Mouse (Mus musculus): ENCODE data around the gene Slc6a2.

DNA sequence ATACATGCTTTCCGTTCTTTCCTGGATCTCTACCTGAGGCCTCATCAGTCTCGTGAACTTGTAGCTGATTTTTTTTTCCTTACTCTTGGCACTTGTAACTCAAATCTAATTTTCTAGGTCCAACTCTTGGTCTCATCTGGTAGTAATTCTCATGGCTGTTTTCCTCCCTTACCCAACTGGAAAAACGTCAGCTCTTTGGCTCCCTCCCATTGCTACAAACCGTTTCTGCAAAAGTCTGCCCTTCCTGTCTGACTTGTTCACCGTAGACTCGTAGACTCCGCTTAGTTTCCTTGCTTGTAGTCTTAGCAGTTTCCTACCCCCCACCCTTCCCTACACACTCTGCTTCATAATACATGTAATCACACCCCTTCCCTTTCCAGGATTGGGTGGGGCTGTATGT is 46.5 kb upstream of the Slc6a2 start:
- TF ChIP-seq EP300 (optimal IDR thresholded peaks at IDR 0.05): no peak
- no peak for TF ChIP-seq CTCF (IDR thresholded peaks at IDR 0.05; ENCODE audit: low read depth)

Data from stomach, postnatal 0 days (tissue).